In genomic region chr5:124158305-124158704, GRCm38 (mm10) we compare ENCODE assay signal across 22 mouse cellular contexts. TPM values are rescaled to one million over a fixed set of nuclear protein-coding genes. Genes with fewer than 3 reads are reported as not detected.
DNase-seq lines count a peak whose midpoint lies in the region; ATAC-seq lines count a peak whose summit lies in the region.
"Had no signal": no experiment of that assay in that cellular context is flagged by ENCODE, and none has a peak within 500 bp of the region (broad histone marks: within the 10 kb centered on the region; RNA-seq: fewer than 3 reads in every experiment).

No protein-coding gene starts in this region.

- peak; percentile 53 for DNase-seq in cerebellum, adult 11-12 months
- no peak for DNase-seq in heart, adult 11 months
- no peak for DNase-seq in heart, adult 8-10 months (ENCODE audit: low spot score)
- DNase-seq in brain, adult 2 months (ENCODE audit: low read depth, low spot score): peak; percentile 41
- no peak for DNase-seq in kidney, adult 8-10 months
- DNase-seq: adrenal gland, postnatal 10 days; gastrocnemius, postnatal 36 days; heart, postnatal 14 days; kidney, postnatal 25 days; thymus, adult 2 months; thymus, postnatal 36 days had no signal

- no peak overlapping the region for H3K4me2 ChIP-seq in heart, embryonic 11.5 days
- H3K4me2 ChIP-seq in heart, embryonic 16.5 days (ENCODE audit: low read depth, low read length): no peak overlapping the region
- H3K4me2 ChIP-seq: forebrain, embryonic 13.5 days; hindbrain, embryonic 14.5 days; limb, embryonic 13.5 days; liver, embryonic 11.5 days; lung, embryonic 15.5 days had no signal

- no peak; the same call in 1 of the 2 replicates for ATAC-seq in cerebellum, adult (ENCODE audit: insufficient number of reproducible peaks, low FRiP score, low TSS enrichment)
- no peak for ATAC-seq in heart, embryonic 11.5 days (replicated peaks; ENCODE audit: insufficient number of reproducible peaks, low FRiP score, low TSS enrichment)
- ATAC-seq in heart, embryonic 16.5 days (replicated peaks; ENCODE audit: extremely low read depth, insufficient read depth, low FRiP score): no peak
- ATAC-seq: forebrain, embryonic 13.5 days; intestine, postnatal 0 days had no signal

- H3K9me3 ChIP-seq in heart, embryonic 11.5 days (replicated peaks; ENCODE audit: control insufficient read depth, low read length): no peaks in the 10 kb centered on the region
- H3K9me3 ChIP-seq in heart, embryonic 16.5 days (replicated peaks; ENCODE audit: control insufficient read depth, low read length): no peaks in the 10 kb centered on the region
- H3K9me3 ChIP-seq: forebrain, embryonic 13.5 days; G1E; limb, embryonic 13.5 days; lung, embryonic 15.5 days; midbrain, embryonic 10.5 days had no signal

- no peak overlapping the region for H3K4me3 ChIP-seq in heart, embryonic 11.5 days (ENCODE audit: low read depth, low read length)
- no peak overlapping the region for H3K4me3 ChIP-seq in heart, embryonic 16.5 days (ENCODE audit: low read length)
- H3K4me3 ChIP-seq: forebrain, embryonic 13.5 days; limb, embryonic 13.5 days; lung, embryonic 15.5 days; midbrain, embryonic 10.5 days had no signal

- 29% methylated on average over 4 of the region's 4 CpGs for WGBS in heart, embryonic 11.5 days (ENCODE audit: insufficient replicate concordance)
- WGBS in heart, embryonic 16.5 days: 51% methylated on average over 4 of the region's 4 CpGs

- no peaks in the 10 kb centered on the region for H3K27me3 ChIP-seq in heart, embryonic 11.5 days (ENCODE audit: control insufficient read depth, insufficient read depth, low read length)
- H3K27me3 ChIP-seq in heart, embryonic 16.5 days (ENCODE audit: control insufficient read depth, insufficient read depth, low read length): no peaks in the 10 kb centered on the region
- H3K27me3 ChIP-seq: forebrain, embryonic 13.5 days; limb, embryonic 13.5 days; lung, embryonic 15.5 days had no signal

- 0 out of 2 replicates have a peak overlapping the region, but pooled peaks have one; percentile 5 for H3K27ac ChIP-seq in heart, embryonic 11.5 days (ENCODE audit: low read depth, low read length)
- H3K27ac ChIP-seq in heart, embryonic 16.5 days (ENCODE audit: low read length): peak overlapping the region; percentile 25; the same call in 1 of the 2 replicates
- H3K27ac ChIP-seq: forebrain, embryonic 13.5 days; hindbrain, embryonic 14.5 days; limb, embryonic 13.5 days; lung, embryonic 15.5 days had no signal

- no peaks in the 10 kb centered on the region for H3K36me3 ChIP-seq in heart, embryonic 11.5 days (ENCODE audit: control insufficient read depth, insufficient read depth, low read length)
- H3K36me3 ChIP-seq in heart, embryonic 16.5 days (ENCODE audit: control insufficient read depth, insufficient read depth): no peaks in the 10 kb centered on the region
- H3K36me3 ChIP-seq: limb, embryonic 13.5 days; lung, embryonic 15.5 days; midbrain, embryonic 10.5 days had no signal

- H3K9ac ChIP-seq in heart, embryonic 11.5 days (ENCODE audit: low read depth, low read length): no peak overlapping the region
- H3K9ac ChIP-seq in heart, embryonic 16.5 days (ENCODE audit: low read length): no peak overlapping the region
- H3K9ac ChIP-seq: forebrain, embryonic 13.5 days; hindbrain, embryonic 14.5 days; limb, embryonic 13.5 days; lung, embryonic 15.5 days had no signal

- peaks cover 44% of the 10 kb centered on the region for H3K4me1 ChIP-seq in heart, embryonic 11.5 days (ENCODE audit: control insufficient read depth, insufficient read depth, low read length)
- peaks cover 37% of the 10 kb centered on the region for H3K4me1 ChIP-seq in heart, embryonic 16.5 days (ENCODE audit: control insufficient read depth, insufficient read depth, low read length)

RNA-seq across cellular contexts. Expression of gene Arl6ip4, which starts 42.4 kb away (rescaled TPM):
- polyA plus RNA-seq in heart, embryonic 11.5 days (2014; fragmentation: Nextera tagmentation; extraction: Ambion mirVana): 65.7 and 74.6 TPM in 2 replicates
- polyA plus RNA-seq in heart, embryonic 16.5 days (2015; fragmentation: Nextera tagmentation; extraction: Ambion mirVana): 72.6 and 78.1 TPM in 2 replicates
- 10 to 100 TPM; 34.8 to 38.4 (median 37.4) TPM for total RNA-seq in heart, adult 8-10 months (2022)

RNA-seq across cellular contexts. Expression of gene Ogfod2, which starts 46.2 kb away (rescaled TPM):
- polyA plus RNA-seq in heart, embryonic 11.5 days (2014; fragmentation: Nextera tagmentation; extraction: Ambion mirVana): 13.6 and 14.8 TPM in 2 replicates
- 21.3 and 24.2 TPM in 2 replicates for polyA plus RNA-seq in heart, embryonic 16.5 days (2015; fragmentation: Nextera tagmentation; extraction: Ambion mirVana)
- 10 to 100 TPM; 14.1 to 20.7 (median 19.2) TPM for total RNA-seq in heart, adult 8-10 months (2022)

Comparison
In these comparisons a context has a peak if more than half of its experiments do, and no peak if none do; other contexts are left out.
1. DNase-seq: peak in cerebellum, adult 11-12 months (single experiment) and brain, adult 2 months (single experiment); none in heart, adult 11 months (single experiment), heart, adult 8-10 months (single experiment) and kidney, adult 8-10 months (0 of 2).